Mouse (Mus musculus) heart, adult 8-10 months (tissue): ENCODE results near the gene Atp6v0b. TPM values are rescaled to one million over a fixed set of nuclear protein-coding genes. Genes with fewer than 3 reads are reported as not detected.

Experiments
- DNase-seq: peaks from one replicate; pipeline ENCODE4 v3.0.0; 2022; ENCODE audit warnings: low spot score
- total RNA-seq, 4 experiments: library from RNA; stranded (reverse); gene quantifications; 2 replicates each; pipeline ENCODE4 v1.2.4; 2022

Gene Atp6v0b
- total RNA-seq, 4 experiments from 2014 or later = 108 to 133 (median 121) TPM

DNA sequence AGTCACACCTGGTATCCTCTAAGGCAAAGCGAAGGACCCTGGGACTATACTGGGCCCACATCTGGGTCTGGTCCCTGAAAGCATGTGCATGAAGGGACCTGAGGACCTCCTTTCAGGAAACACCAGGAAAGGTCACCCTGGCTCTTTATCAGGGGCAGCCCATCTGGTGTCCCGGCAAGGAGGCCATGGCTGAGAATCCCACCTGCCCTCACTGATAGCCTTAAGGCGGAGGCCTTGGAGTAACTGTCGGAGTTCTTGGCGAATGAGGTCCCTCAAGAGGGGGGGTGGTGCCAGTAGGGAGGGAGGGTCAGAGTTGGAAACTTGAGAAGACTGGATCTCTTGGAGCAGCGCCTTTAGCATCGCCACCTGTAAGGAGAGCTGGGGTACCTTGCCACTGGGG lies 15.3 kb downstream of the Atp6v0b start:
- no peak for DNase-seq

DNA sequence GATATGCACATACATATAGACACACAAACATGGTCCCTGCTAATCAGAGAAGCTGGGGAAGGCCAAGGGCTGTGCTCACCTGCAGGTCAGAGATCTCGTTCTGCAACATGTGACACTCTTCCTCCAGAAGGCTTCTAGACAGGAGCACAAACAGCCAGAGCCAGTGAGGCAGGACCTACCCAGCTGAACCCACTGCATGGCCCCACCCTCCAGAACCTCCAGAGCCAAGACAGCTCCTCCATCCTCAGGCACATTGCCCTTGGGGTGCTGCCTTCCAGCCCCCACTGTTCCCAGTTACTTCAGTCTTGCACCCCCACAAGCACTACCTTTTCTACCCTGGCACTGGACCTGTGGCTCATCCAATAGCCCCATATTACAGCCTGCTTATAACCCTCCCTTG lies 16.7 kb downstream of the Atp6v0b start:
- no peak for DNase-seq

DNA sequence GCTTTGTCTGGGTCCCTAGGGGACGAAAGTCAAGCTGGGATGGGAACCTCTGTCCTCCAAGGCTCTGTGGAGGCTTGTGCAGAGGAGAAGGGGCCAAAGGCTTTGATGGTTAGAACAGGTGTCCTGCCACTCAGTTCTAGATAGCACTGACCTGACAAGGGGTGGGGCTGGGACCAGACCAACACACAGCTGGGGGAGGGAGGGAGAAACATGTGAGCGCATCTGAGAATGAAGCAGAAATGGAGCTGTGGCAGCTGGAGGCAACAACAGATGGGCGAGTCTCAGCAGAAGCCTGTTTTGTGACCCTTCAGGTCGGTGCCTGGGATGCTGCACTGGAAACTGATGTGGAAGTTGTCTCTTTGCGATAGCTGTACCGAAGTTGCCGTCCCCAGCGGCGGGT lies 17.8 kb downstream of the Atp6v0b start:
- no peak for DNase-seq

GRCm38 (mm10) chr4:117867823-117868222 lies 19.3 kb downstream of the Atp6v0b start:
- peak; percentile 35 for DNase-seq

- DNase-seq = no peak
These were observed 20.1 kb downstream of the Atp6v0b start for GRCm38 (mm10) chr4:117867000-117867399.

- peak; percentile 56 for DNase-seq
These were observed 21.1 kb downstream of the Atp6v0b start for GRCm38 (mm10) chr4:117866083-117866482.

DNA sequence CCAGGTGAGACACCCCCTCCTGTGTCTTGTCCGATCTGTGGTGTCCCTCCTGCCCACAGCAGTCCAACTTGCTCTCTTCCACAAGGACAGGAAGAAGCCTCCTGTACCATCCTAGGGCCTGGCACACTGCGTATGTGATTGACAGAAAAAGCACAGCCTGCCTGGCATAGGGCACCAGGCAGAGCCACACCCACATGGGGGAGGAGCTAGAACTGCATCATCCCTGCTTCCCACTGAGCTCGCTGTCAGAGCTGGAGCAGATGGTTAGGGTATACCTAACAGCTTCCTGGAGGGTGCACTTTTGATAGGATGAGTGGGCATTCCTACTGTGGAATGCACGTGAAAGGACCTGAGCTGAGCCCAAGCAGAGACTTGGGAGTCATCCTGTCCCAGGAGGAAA lies 24.3 kb downstream of the Atp6v0b start:
- no peak for DNase-seq

- no peak for DNase-seq
These were observed 26.6 kb downstream of the Atp6v0b start for GRCm38 (mm10) chr4:117860570-117860969.

GRCm38 (mm10) chr4:117858794-117859193 lies 28.3 kb downstream of the Atp6v0b start:
- DNase-seq = no peak

DNA sequence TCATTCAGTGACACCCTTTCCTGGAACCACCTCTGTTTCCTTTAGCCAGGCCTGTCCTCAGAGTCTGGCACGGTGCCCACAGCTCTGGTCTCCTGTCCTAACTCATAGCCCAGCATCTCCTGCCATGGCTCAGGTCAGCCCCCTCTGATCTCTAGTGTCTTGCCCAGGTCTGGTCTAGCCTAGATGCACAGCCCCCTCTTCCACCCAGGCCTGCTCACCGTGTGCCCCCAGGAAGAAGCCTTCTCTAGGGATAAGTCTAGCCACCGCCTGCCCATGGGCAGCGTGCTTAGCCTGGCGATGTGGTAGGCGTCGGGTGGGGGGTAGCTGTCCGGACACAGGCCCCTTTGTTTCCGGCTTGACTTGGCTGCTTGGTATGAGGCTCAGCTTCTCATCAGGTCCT lies 32.0 kb downstream of the Atp6v0b start:
- DNase-seq = no peak

- DNase-seq = no peak
These were observed 34.8 kb downstream of the Atp6v0b start for GRCm38 (mm10) chr4:117852152-117852868.

- peak; percentile 69 for DNase-seq
These were observed 36.3 kb downstream of the Atp6v0b start for GRCm38 (mm10) chr4:117850871-117851270.

GRCm38 (mm10) chr4:117850176-117850575 lies 37.0 kb downstream of the Atp6v0b start:
- no peak for DNase-seq

DNA sequence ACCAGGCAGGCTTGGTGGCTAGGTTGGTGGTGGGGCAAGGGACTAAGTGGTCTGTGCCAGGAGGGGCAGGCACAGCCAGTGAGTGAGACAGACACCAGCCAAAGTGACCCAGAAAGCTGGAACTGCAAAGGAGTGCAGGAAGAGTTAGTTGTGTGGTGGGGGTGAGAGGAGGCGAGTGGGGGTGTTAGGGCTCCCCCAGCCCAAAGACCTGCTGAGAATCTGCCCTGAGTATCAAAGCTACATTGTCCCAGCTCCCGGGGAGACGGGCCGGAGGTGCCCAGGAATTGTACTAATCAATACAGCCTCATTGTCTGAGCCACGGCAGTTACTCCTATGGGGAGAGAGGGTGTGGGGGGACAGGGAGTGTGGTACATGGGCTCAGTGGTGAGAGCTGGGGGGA lies 37.6 kb downstream of the Atp6v0b start:
- no peak for DNase-seq

- no peak for DNase-seq
These were observed 38.1 kb downstream of the Atp6v0b start for GRCm38 (mm10) chr4:117849063-117849462.

- no peak for DNase-seq
These were observed 40.1 kb downstream of the Atp6v0b start for GRCm38 (mm10) chr4:117847011-117847410.

GRCm38 (mm10) chr4:117846261-117846660 lies 40.9 kb downstream of the Atp6v0b start:
- DNase-seq = no peak

DNA sequence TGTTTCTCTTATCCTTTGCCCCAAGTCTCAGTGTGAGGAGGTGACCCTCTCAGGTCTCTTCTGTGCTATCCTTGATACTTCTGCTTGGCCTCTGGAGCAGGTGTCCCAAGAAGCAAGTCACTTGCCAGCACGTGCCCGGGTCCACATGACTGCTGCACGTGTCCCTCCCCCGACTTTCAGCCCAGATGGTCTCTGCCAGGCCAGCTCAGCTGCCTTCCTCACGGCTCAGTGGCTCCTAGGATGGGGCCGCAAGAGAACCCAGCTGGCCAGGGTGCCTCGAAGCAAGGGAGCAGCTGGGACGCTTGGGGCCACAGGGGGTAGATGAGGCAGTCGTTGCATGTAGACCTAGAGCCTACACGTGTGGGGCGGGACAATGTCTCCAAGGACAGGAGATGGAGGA lies 41.8 kb downstream of the Atp6v0b start:
- DNase-seq = no peak

GRCm38 (mm10) chr4:117844467-117844866 lies 42.7 kb downstream of the Atp6v0b start:
- DNase-seq = no peak

- DNase-seq = no peak
These were observed 44.0 kb downstream of the Atp6v0b start for GRCm38 (mm10) chr4:117843101-117843500.

DNA sequence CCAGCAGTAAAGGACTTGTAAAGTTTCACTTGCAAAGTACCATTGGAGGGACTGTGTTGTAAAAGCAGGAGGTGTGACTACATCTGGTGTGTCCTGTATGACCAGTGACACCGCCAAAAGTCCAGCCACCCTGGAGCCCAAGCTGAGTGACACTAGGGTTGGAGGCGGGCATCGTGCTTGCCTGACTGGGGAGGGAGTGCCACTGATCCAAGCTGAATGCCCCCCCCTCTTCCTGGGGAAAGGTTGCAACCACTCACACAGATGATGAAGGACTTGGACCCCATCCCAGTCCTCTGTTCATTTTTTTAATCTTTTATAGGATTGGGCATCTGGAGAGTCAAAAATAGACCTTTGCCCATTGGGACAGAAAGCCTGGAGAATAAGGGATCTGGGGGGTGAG lies 45.6 kb downstream of the Atp6v0b start:
- no peak for DNase-seq

DNA sequence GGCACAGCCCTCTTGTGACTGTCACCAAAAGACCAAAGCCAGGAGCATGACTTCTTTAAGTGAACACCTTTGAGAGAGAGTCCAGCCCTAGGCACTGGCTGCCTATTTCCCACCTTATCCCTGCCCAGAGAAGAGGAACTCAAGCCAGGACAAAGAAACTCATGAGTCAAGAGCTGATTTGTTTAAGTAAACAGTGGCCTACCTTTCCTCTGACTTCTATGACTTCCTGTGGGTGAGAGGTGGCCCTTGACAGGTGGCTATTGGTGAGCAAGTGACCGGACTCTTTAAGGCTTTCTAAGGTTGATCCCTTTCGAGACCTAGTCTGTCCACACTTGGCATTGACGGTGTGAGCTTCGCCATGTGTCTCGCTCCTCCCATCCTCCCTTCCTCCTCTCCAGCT lies 46.3 kb downstream of the Atp6v0b start:
- no peak for DNase-seq

GRCm38 (mm10) chr4:117839366-117839765 lies 47.8 kb downstream of the Atp6v0b start:
- no peak for DNase-seq

DNA sequence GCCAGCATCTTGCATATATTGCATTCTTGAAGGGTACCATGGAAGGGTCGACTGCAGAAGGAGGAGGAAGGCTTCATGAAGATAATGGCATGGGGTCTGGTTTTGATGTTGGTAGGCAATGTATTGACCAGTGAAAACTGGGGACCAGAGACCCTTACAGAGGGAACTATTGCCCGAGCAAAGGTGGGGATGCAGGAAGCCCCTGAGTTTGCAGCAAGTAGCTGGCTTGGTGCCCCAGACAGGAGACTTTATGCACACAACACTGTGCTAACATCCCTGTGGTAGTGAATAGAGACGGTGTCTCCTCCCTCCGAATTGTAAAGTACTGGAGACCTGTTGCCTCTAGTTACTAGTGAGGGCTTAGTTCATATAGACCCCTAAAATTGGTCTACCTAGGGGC lies 49.9 kb downstream of the Atp6v0b start:
- no peak for DNase-seq
